Mouse (Mus musculus) lung, adult 2 months (tissue): ENCODE data around the gene Ddah2.

Experiments used
- CTCF ChIP-seq: fragments of 200-500 bp; IDR thresholded peaks from 2 replicates; pipeline ENCODE4 v1.5.1; 2011; ENCODE audit warnings: mild to moderate bottlenecking, low read length, control low read depth; ENCODE audit not compliant: insufficient read depth
- POLR2A ChIP-seq: fragments of 200-500 bp; IDR thresholded peaks from 2 replicates; pipeline ENCODE4 v1.6.1; 2011; ENCODE audit warnings: low read depth, mild to moderate bottlenecking, control low read depth, low read length, borderline replicate concordance; ENCODE audit errors: extremely low read depth

GRCm38 (mm10) chr17:35034896-35035295, 23.9 kb upstream of the Ddah2 start:
- no peak for TF ChIP-seq CTCF
- TF ChIP-seq POLR2A: no peak
